Mouse (Mus musculus) lung, embryonic 14.5 days (tissue): Measurements from ENCODE around the gene Mitd1. TPM values are rescaled to one million over a fixed set of nuclear protein-coding genes. Genes with fewer than 3 reads are reported as not detected.

Experiments used
- ATAC-seq: fragments of 200-750 bp; cut with Nextera tagmentation; 2 replicates; pipeline ENCODE4 v1.8.0; 2017; ENCODE audit warnings: mild to moderate bottlenecking, moderate TSS enrichment, moderate library complexity; ENCODE audit not compliant: insufficient read depth
- DNase-seq: peaks from one replicate; pipeline ENCODE4 v3.0.0-alpha.2; 2015
- H3K27ac ChIP-seq: fragments of 300-500 bp; sonication (generic); 2 replicates; pipeline ENCODE4 v1.5.1; 2014; ENCODE audit warnings: low read depth, mild to moderate bottlenecking, moderate library complexity
- H3K27me3 ChIP-seq: fragments of 300-500 bp; sonication (generic); 2 replicates; pipeline ENCODE4 v1.6.1; 2014; ENCODE audit warnings: low read length, control low read depth; ENCODE audit not compliant: insufficient read depth
- H3K36me3 ChIP-seq: fragments of 300-500 bp; sonication (generic); 2 replicates; pipeline ENCODE4 v1.6.1; 2014; ENCODE audit warnings: control low read depth; ENCODE audit not compliant: insufficient read depth
- H3K4me1 ChIP-seq: fragments of 300-500 bp; sonication (generic); 2 replicates; pipeline ENCODE4 v1.6.1; 2014; ENCODE audit warnings: antibody characterized with exemption, control low read depth; ENCODE audit not compliant: insufficient read depth
- H3K4me2 ChIP-seq: fragments of 300-500 bp; sonication (generic); 2 replicates; pipeline ENCODE4 v1.6.1; 2014; ENCODE audit warnings: mild to moderate bottlenecking
- H3K4me3 ChIP-seq: fragments of 300-500 bp; sonication (generic); 2 replicates; pipeline ENCODE4 v1.5.1; 2014; ENCODE audit warnings: low read depth, low read length
- H3K9ac ChIP-seq: fragments of 300-500 bp; sonication (generic); 2 replicates; pipeline ENCODE4 v1.6.1; 2014
- H3K9me3 ChIP-seq: fragments of 300-500 bp; sonication (generic); 2 replicates; pipeline ENCODE4 v1.6.1; 2016; ENCODE audit warnings: low read depth, low read length, control low read depth
- CTCF ChIP-seq: IDR thresholded peaks from 2 replicates; pipeline ENCODE4 v1.5.1; 2016; ENCODE audit warnings: antibody characterized with exemption, low read depth
- WGBS: fragments of 180-500 bp; shearing (Covaris S2); extraction: QIAGEN DNeasy Blood & Tissue Kit; methylation state at CpG from one replicate; pipeline ENCODE4 v1.1.7; 2014; 5-methylcytosine and 5-hydroxymethylcytosine counted together
- polyA plus RNA-seq: library from polyadenylated mRNA; unstranded; fragments of >200 nt; fragmentation: Nextera tagmentation; extraction: Ambion mirVana; gene quantifications from 2 replicates; pipeline ENCODE4 v1.2.1, GENCODE M21; 2014

The Mitd1 gene
- polyA plus RNA-seq, 1 experiment from 2014 or later = 24.2 TPM

- H3K4me2 ChIP-seq = no peak overlapping the region
- no peak overlapping the region for H3K4me3 ChIP-seq
- no peaks in the 10 kb centered on the region for H3K9me3 ChIP-seq
- DNase-seq (no peak), ATAC-seq (no peak)
- H3K9ac ChIP-seq = no peak overlapping the region
- H3K4me1 ChIP-seq = no peaks in the 10 kb centered on the region
- TF ChIP-seq CTCF = no peak
- H3K27me3 ChIP-seq = no peaks in the 10 kb centered on the region
- WGBS = 76% methylated on average over 8 of the region's 8 CpGs
- H3K36me3 ChIP-seq = no peaks in the 10 kb centered on the region
- H3K27ac ChIP-seq = no peak overlapping the region
Measured at GRCm38 (mm10) chr1:37846878-37847277, 43.3 kb downstream of the Mitd1 start.

- Histone ChIP-seq H3K27me3 (no peaks in the 10 kb centered on the region), H3K27ac (no peak overlapping the region), H3K9ac (no peak overlapping the region), H3K36me3 (no peaks in the 10 kb centered on the region), H3K9me3 (no peaks in the 10 kb centered on the region), H3K4me3 (no peak overlapping the region), H3K4me1 (no peaks in the 10 kb centered on the region), H3K4me2 (no peak overlapping the region)
- 55% methylated on average over 2 of the region's 2 CpGs for WGBS
- no peak for TF ChIP-seq CTCF
- ATAC-seq = no peak
- DNase-seq = no peak
Measured at GRCm38 (mm10) chr1:37831681-37832080, 58.5 kb downstream of the Mitd1 start.

Other genes starting within 250 kb of the Mitd1 start
- gene 2010300C02Rik, start 170.3 kb downstream of the Mitd1 start, polyA plus RNA-seq = 8.1 and 8.5 TPM in 2 replicates
- gene Tsga10, start 24.0 kb downstream of the Mitd1 start, polyA plus RNA-seq = 7.7 TPM in 2 replicates
- gene Lipt1, start 18.7 kb downstream of the Mitd1 start, polyA plus RNA-seq = 7.2 and 9.4 TPM in 2 replicates
- gene Mrpl30, start 66 bp upstream of the Mitd1 start, polyA plus RNA-seq = 247 and 261 TPM in 2 replicates
- gene Lyg2, start 26.1 kb upstream of the Mitd1 start, polyA plus RNA-seq = not detected in 2 replicates
- not detected in 2 replicates for gene Lyg1, start 67.3 kb upstream of the Mitd1 start, polyA plus RNA-seq
- gene Txndc9, start 107.5 kb upstream of the Mitd1 start, polyA plus RNA-seq = 127 and 153 TPM in 2 replicates
- 25.4 and 25.8 TPM in 2 replicates for gene Eif5b, start 107.6 kb upstream of the Mitd1 start, polyA plus RNA-seq
- 27.3 and 32.3 TPM in 2 replicates for gene Rev1, start 239.4 kb upstream of the Mitd1 start, polyA plus RNA-seq